Mouse (Mus musculus): ENCODE measurements around the gene Sohlh1.
"Not testable (repeated sequence)": the region's sequence is repeated elsewhere in the genome, so short reads cannot be mapped to it uniquely, and the experiment has no call there.

Gene Sohlh1

DNA sequence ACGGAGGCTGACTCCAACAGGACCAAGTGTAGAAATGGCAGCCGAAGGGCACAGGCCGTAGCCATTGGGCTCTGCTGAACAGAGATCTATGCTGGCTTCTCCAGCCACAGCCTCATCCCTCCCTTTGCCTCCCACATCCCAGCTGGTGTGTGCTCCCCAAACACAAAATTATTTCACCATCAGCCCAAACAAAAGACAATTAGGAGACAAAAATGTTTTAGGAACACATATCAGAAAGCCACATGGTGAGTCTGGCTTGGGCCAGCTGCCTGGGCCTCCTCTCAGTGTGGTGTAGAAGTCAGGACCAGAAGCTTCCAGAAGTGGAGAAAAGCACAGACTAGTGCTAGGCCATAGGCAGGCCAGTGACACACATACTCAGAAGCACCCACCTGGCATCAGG is 3.0 kb downstream of the Sohlh1 start:
- in situ Hi-C loops (cut with MboI; ENCODE audit: unreplicated experiment in 2 of 2): loop anchor here (10.0 to 25.0 kb wide), 3 partner anchors 181 to 718 kb away; partner anchors contain the start of gene Ubac1 (in 1 of the 2)

GRCm38 (mm10) chr2:25842758-25843157 is 4.3 kb downstream of the Sohlh1 start:
- in situ Hi-C loops (cut with MboI; ENCODE audit: unreplicated experiment in 2 of 2): loop anchor here (10.0 to 25.0 kb wide), 3 partner anchors 182 to 720 kb away; partner anchors contain the start of gene Ubac1 (in 1 of the 2)

DNA sequence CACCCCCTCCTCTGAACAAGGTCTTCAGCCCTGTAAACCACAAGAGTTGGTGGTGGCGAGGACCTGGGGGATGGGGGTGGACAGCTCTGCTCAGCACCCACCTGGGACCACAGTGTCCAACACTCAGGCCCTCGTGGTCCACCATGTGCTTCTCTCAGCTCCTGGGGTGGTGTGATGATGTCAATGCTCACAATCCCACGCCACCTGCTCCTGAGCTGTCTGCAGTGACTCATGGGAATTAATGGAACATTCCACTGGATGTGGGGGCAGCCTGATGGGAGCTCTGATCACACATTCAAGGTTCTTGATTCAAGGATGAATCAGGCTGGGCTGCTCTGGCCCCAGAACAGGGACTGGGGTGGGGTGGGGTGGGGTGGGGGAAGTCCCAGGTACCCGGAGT is 4.9 kb downstream of the Sohlh1 start:
- in situ Hi-C loops (cut with MboI; ENCODE audit: unreplicated experiment in 2 of 2): loop anchor here (10.0 to 25.0 kb wide), 3 partner anchors 183 to 720 kb away; partner anchors contain the start of gene Ubac1 (in 1 of the 2)

DNA sequence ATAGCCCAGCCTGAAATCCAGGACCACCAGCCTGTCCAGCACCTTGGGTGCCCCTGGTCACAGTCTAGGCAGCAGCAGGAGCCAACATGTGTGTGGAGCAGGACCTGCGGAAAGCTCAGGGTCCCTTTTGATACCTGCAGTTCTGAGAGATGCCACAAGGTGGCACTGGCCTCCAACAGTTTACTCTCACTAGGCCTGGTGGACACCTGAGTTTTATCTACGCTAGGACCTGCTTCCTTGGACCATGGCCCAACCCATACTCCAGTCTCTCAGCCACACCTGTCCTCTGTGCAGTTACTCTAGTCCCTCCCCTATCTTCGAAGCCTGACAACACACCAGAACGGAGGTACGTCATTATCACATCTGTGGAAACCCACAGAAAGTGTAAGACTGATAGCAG is 10.8 kb downstream of the Sohlh1 start:
- in situ Hi-C loops (cut with MboI; ENCODE audit: unreplicated experiment in 2 of 2): loop anchor here (5.0 to 25.0 kb wide), 3 partner anchors 174 to 726 kb away; no protein-coding TSS in a partner anchor

- in situ Hi-C loops (cut with MboI; ENCODE audit: unreplicated experiment in 2 of 2): loop anchor here in 1 of 2 experiments (25.0 kb wide), 1 partner anchor 732 kb away; no protein-coding TSS in a partner anchor
These were observed 16.3 kb downstream of the Sohlh1 start for GRCm38 (mm10) chr2:25830786-25831185.

DNA sequence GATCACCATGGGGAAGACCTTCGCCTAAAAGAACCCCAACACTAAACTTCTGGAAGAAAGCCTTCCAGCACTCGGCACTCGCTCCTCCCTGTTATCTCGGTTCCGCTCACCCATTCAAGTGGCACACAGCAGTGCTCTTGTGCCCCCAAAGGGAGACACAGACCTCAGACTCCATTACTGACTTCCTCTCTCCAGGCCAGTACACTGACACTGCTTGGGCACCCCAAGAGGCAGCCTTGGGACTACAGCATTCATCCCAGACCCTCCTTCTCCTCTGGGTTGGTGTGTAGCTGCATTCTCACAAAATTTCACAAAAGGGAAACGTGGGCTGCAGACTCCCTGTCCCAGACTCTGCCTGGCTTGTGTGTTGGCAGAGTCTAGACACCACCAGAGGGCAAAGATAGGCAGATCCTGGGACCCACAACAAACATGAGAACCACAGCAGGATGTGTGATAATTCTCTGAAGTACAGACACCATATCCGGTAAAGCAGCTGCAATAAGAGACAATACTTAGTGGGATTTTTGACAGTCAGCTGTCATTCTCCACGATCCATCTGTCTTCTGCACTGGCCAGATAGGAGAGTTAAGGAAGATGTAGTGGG is 18.6 kb downstream of the Sohlh1 start:
- in situ Hi-C loops (cut with MboI; ENCODE audit: unreplicated experiment in 2 of 2): loop anchor here in 1 of 2 experiments (5.0 to 25.0 kb wide), 2 partner anchors 161 to 734 kb away; no protein-coding TSS in a partner anchor

GRCm38 (mm10) chr2:25824751-25825150 is 22.3 kb downstream of the Sohlh1 start:
- in situ Hi-C loops (cut with MboI; ENCODE audit: unreplicated experiment in 2 of 2): loop anchor here in 1 of 2 experiments (5.0 to 25.0 kb wide), 2 partner anchors 157 to 738 kb away; no protein-coding TSS in a partner anchor

DNA sequence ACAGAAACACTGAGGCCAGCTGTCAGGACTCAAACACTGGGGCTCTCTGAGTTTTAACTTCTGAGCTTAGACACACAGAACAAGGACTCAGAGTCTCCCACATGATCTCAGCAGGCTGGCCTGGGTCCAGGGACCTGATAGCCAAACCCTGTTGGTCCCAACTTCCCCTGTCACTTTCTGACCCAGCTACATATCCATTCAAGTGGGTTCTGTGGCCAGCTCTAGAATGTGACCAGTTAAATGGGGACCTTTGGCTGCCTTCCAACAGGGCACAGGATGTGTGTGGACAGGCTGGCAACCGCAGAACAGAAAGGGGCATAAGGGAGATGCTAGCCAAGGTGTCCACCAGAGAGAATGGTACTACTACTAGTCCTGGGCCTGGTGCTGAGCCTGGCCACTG is 24.2 kb downstream of the Sohlh1 start, which contains the start of gene Lcn9:
Gene Lcn9 (plus strand): TSS at position 348 of the 400 bp plus-strand sequence.
- in situ Hi-C loops (cut with MboI; ENCODE audit: unreplicated experiment in 2 of 2): no loop called here

- in situ Hi-C loops (cut with MboI; ENCODE audit: unreplicated experiment in 2 of 2): not testable (repeated sequence)
These were observed 31.3 kb downstream of the Sohlh1 start, which contains the start of gene Glt6d1 for GRCm38 (mm10) chr2:25815748-25816147. Gene Glt6d1, minus strand, starts transcription at chr2:25815848.

- in situ Hi-C loops (cut with MboI; ENCODE audit: unreplicated experiment in 2 of 2): no loop called here
These were observed 33.7 kb downstream of the Sohlh1 start for GRCm38 (mm10) chr2:25813364-25813763.

GRCm38 (mm10) chr2:25811711-25812110 is 35.3 kb downstream of the Sohlh1 start:
- in situ Hi-C loops (cut with MboI; ENCODE audit: unreplicated experiment in 2 of 2): no loop called here

- in situ Hi-C loops (cut with MboI; ENCODE audit: unreplicated experiment in 2 of 2): no loop called here
These were observed 49.0 kb downstream of the Sohlh1 start for GRCm38 (mm10) chr2:25798065-25798464.

DNA sequence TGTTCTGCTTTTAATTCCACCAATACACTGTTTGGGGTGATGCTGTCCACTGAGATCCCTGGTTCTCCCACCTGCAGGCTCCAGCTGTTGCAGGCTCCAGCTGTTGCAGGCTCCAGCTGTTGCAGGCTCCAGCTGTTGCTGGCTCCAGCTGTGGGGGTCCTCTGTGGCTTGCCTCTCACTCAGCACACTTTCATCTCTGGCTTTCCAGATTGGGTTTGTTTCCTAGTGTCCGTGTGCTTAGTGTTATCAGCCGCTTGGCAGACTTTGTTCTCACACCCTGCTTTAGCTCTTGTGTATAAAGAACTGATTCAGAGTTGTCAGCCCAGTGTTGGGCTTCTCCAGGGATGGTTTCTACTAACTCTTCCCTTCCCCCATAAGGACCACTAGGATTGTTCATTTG is 49.4 kb downstream of the Sohlh1 start:
- in situ Hi-C loops (cut with MboI; ENCODE audit: unreplicated experiment in 2 of 2): no loop called here
